Mouse (Mus musculus) hindbrain, embryonic 14.5 days (tissue): Measurements from ENCODE around the gene Cacna2d2. TPM values are rescaled to one million over a fixed set of nuclear protein-coding genes. Genes with fewer than 3 reads are reported as not detected.

Source experiments
- ATAC-seq: fragments of 200-750 bp; cut with Nextera tagmentation; 2 replicates; pipeline ENCODE4 v1.8.0; 2017; ENCODE audit warnings: moderate number of reproducible peaks, mild to moderate bottlenecking, moderate TSS enrichment, moderate library complexity; ENCODE audit not compliant: low FRiP score
- DNase-seq: peaks from one replicate; pipeline ENCODE4 v3.0.0-alpha.2; 2015; ENCODE audit warnings: low spot score
- H3K27ac ChIP-seq: fragments of 300-500 bp; sonication (generic); 2 replicates; pipeline ENCODE4 v1.5.1; 2014; ENCODE audit warnings: mild to moderate bottlenecking, moderate library complexity
- H3K27me3 ChIP-seq: fragments of 300-500 bp; sonication (generic); 2 replicates; pipeline ENCODE4 v1.6.1; 2014; ENCODE audit warnings: mild to moderate bottlenecking, low read length, mixed read lengths; ENCODE audit not compliant: control insufficient read depth, insufficient read depth
- H3K36me3 ChIP-seq: fragments of 300-500 bp; sonication (generic); replicated peaks from 2 replicates; pipeline ENCODE4 v1.6.1; 2014; ENCODE audit not compliant: control insufficient read depth, insufficient read depth
- H3K4me1 ChIP-seq: fragments of 300-500 bp; sonication (generic); replicated peaks from 2 replicates; pipeline ENCODE4 v1.6.1; 2014; ENCODE audit warnings: antibody characterized with exemption, low read length, mixed read lengths; ENCODE audit not compliant: control insufficient read depth, insufficient read depth
- H3K4me2 ChIP-seq: fragments of 300-500 bp; sonication (generic); replicated peaks from 2 replicates; pipeline ENCODE4 v1.6.1; 2014; ENCODE audit warnings: mild to moderate bottlenecking, moderate library complexity
- H3K4me3 ChIP-seq: fragments of 300-500 bp; sonication (generic); replicated peaks from 2 replicates; pipeline ENCODE4 v1.5.1; 2014; ENCODE audit warnings: mild to moderate bottlenecking, low read length
- H3K9ac ChIP-seq: fragments of 300-500 bp; sonication (generic); 2 replicates; pipeline ENCODE4 v1.6.1; 2014
- H3K9me3 ChIP-seq: fragments of 300-500 bp; sonication (generic); 2 replicates; pipeline ENCODE4 v1.6.1; 2016; ENCODE audit warnings: low read length; ENCODE audit not compliant: control insufficient read depth
- WGBS: fragments of 180-500 bp; shearing (Covaris S2); extraction: QIAGEN DNeasy Blood & Tissue Kit; methylation state at CpG from one replicate; pipeline ENCODE4 v1.1.7; 2014; 5-methylcytosine and 5-hydroxymethylcytosine counted together
- polyA plus RNA-seq: library from polyadenylated mRNA; unstranded; fragments of >200 nt; fragmentation: Nextera tagmentation; extraction: Ambion mirVana; gene quantifications from 2 replicates; pipeline ENCODE4 v1.2.1, GENCODE M21; 2014

Gene Cacna2d2
- polyA plus RNA-seq, 1 experiment from 2014 or later, result 7.7 TPM

GRCm38 (mm10) chr9:107443324-107443723 lies 43.9 kb downstream of the Cacna2d2 start:
- Histone ChIP-seq H3K36me3 (no peaks in the 10 kb centered on the region), H3K9me3 (no peaks in the 10 kb centered on the region), H3K27me3 (no peaks in the 10 kb centered on the region), H3K4me3 (no peak overlapping the region), H3K4me1 (peaks cover 46% of the 10 kb centered on the region), H3K27ac (peak overlapping the region; percentile 71), H3K4me2 (no peak overlapping the region), H3K9ac (no peak overlapping the region)
- ATAC-seq (no peak), DNase-seq (no peak)
- 41% methylated on average over 12 of the region's 12 CpGs for WGBS

GRCm38 (mm10) chr9:107445011-107445471 lies 45.6 kb downstream of the Cacna2d2 start:
- DNase-seq (no peak), ATAC-seq (no peak)
- Histone ChIP-seq H3K9ac (no peak overlapping the region), H3K36me3 (no peaks in the 10 kb centered on the region), H3K4me3 (no peak overlapping the region), H3K4me1 (peaks cover 47% of the 10 kb centered on the region), H3K4me2 (no peak overlapping the region), H3K9me3 (no peaks in the 10 kb centered on the region), H3K27ac (peak overlapping the region; percentile 55; the same call in 1 of the 2 replicates), H3K27me3 (no peaks in the 10 kb centered on the region)
- 2% methylated on average over 4 of the region's 6 CpGs for WGBS

DNA sequence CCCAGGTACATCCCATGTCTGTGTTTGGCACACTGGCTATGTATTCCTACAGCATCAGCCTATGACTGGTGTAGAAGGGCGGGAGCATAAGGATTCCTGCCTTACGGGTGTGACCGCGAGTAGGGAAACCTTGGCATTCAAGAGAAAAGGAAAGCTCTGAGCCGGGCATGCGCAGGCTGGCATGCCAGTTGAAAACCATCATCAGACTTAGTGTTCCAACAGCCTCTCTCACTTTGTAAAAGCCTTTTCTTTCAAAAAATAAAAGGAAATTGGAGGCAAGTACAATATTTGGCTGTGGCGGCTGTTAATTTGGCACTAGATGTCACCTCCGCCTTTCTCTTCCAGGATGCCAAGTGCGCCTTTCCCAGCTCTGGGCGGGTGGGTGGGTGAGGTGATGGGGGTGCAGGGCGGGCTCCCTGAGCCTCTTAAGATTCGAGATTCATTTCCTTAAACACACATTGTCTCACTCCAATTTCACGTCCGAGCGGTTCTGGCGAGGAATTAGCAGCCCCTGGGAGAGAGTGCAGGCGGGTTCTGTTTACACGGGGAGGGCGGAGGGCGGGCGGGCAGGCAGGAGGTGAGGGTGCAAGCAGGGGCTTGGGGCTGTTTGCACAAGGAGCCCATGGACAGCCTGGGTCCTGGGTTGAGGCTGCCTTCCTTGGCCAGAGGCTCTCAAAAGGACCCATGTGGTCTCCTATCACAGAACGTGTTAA lies 49.5 kb downstream of the Cacna2d2 start:
- no peak overlapping the region for H3K9ac ChIP-seq
- H3K9me3 ChIP-seq, result no peaks in the 10 kb centered on the region
- ATAC-seq (no peak), DNase-seq (no peak)
- peaks cover 44% of the 10 kb centered on the region for H3K4me1 ChIP-seq
- 48% methylated on average over 22 of the region's 22 CpGs for WGBS
- peak overlapping the region; percentile 47 for H3K27ac ChIP-seq
- H3K4me3 ChIP-seq, result no peak overlapping the region
- no peaks in the 10 kb centered on the region for H3K27me3 ChIP-seq
- no peak overlapping the region for H3K4me2 ChIP-seq
- H3K36me3 ChIP-seq, result no peaks in the 10 kb centered on the region

DNA sequence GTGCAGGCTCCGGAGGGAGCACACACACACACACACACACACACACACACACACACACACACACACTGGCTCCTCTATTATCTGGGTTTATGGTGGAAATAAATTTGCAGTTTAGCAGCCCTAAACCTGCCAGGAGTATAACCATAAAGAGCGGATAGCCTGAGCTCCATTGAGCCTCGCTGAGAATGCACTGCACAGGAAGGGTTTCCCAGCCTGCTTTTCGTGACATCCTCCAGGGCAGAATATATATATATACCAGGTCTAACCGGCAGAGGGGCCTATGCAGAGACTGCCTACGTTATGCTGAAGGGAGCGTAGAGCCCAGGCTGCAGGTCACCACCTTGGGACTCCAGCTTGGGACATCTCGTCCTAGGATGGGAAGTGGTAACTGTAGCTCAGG lies 52.0 kb downstream of the Cacna2d2 start:
- Histone ChIP-seq H3K9me3 (no peaks in the 10 kb centered on the region), H3K4me2 (no peak overlapping the region), H3K36me3 (no peaks in the 10 kb centered on the region), H3K9ac (no peak overlapping the region), H3K27ac (0 out of 2 replicates have a peak overlapping the region, but pooled peaks have one; percentile 14), H3K27me3 (no peaks in the 10 kb centered on the region), H3K4me3 (no peak overlapping the region), H3K4me1 (peaks cover 28% of the 10 kb centered on the region)
- DNase-seq (no peak), ATAC-seq (peak; percentile 14; the same call in 1 of the 2 replicates)
- 68% methylated on average over 8 of the region's 8 CpGs for WGBS

DNA sequence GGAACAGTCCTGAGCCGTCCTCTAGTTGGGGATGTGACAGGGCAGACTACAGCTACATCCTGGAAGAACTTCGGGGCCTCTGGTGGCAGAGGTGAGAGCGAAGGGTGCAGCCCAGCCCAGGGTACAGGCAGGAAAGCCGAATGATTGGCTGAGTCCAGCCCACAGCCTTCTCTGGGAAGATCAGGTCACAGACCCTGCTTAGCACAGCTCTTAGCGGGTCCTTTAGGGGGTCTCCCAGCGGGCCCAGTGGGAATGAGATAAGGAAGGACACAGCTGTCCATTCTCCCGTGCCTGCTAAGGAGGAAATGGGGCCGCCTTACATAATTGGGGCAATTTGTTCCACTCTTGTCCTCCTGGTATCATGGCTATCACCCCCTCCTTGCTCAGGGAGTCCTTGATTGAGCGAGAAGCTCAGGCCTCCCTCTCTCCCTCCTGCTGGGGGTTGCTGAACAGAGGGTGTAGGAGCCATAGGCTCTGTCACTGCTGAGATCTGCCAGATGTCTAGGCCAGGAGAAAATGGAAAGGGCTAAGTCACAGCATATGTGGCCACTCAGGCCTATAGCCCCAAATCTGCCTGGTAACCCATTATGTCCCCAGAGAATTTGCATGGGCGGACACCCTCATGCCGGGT lies 52.6 kb downstream of the Cacna2d2 start:
- Histone ChIP-seq H3K27ac (0 out of 2 replicates have a peak overlapping the region, but pooled peaks have one; percentile 14), H3K4me3 (no peak overlapping the region), H3K4me2 (no peak overlapping the region), H3K4me1 (peaks cover 28% of the 10 kb centered on the region), H3K27me3 (no peaks in the 10 kb centered on the region), H3K9me3 (no peaks in the 10 kb centered on the region), H3K9ac (no peak overlapping the region), H3K36me3 (no peaks in the 10 kb centered on the region)
- ATAC-seq, result 0 out of 2 replicates have a peak, but pooled peaks have one; percentile 5
- DNase-seq, result no peak
- 38% methylated on average over 11 of the region's 11 CpGs for WGBS

DNA sequence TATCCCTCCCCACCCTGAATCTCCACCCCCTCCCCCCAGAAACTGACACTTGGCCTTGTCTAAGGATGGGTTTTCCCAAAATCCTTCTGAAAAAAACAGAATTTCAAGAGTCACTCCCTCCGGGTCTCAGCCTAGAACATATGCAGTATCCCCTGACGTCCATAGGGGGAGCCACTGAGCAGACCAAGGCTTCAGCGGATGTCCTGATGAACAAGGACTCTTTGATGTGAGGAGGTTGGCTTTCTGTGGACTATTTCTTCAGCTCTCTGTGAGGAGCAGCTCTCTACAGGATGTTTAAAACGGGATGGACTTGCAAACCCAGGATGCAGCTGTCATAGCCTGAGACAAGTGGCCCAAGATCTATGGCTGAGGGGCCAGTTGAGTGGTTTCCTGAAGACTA lies 53.1 kb downstream of the Cacna2d2 start:
- peak; percentile 53 for DNase-seq
- Histone ChIP-seq H3K36me3 (no peaks in the 10 kb centered on the region), H3K27me3 (no peaks in the 10 kb centered on the region), H3K4me2 (no peak overlapping the region), H3K9ac (no peak overlapping the region), H3K4me1 (peaks cover 28% of the 10 kb centered on the region), H3K27ac (no peak overlapping the region), H3K4me3 (no peak overlapping the region), H3K9me3 (no peaks in the 10 kb centered on the region)
- 29% methylated on average over 4 of the region's 4 CpGs for WGBS
- no peak for ATAC-seq

- Histone ChIP-seq H3K9me3 (no peaks in the 10 kb centered on the region), H3K27ac (no peak overlapping the region), H3K4me1 (peaks cover 28% of the 10 kb centered on the region), H3K4me3 (no peak overlapping the region), H3K27me3 (no peaks in the 10 kb centered on the region), H3K4me2 (no peak overlapping the region), H3K36me3 (no peaks in the 10 kb centered on the region), H3K9ac (no peak overlapping the region)
- DNase-seq (no peak), ATAC-seq (no peak)
- 88% methylated on average over 8 of the region's 8 CpGs for WGBS
These were observed 53.7 kb downstream of the Cacna2d2 start for GRCm38 (mm10) chr9:107453151-107453550.

- Histone ChIP-seq H3K4me3 (no peak overlapping the region), H3K9me3 (no peaks in the 10 kb centered on the region), H3K27ac (no peak overlapping the region), H3K4me1 (peaks cover 9% of the 10 kb centered on the region; the same call in 1 of the 2 replicates), H3K9ac (no peak overlapping the region), H3K4me2 (no peak overlapping the region), H3K27me3 (no peaks in the 10 kb centered on the region), H3K36me3 (no peaks in the 10 kb centered on the region)
- DNase-seq (no peak), ATAC-seq (no peak)
- WGBS, result 68% methylated on average over 15 of the region's 15 CpGs
These were observed 57.3 kb downstream of the Cacna2d2 start for GRCm38 (mm10) chr9:107456667-107457066.

GRCm38 (mm10) chr9:107462907-107463306 lies 63.5 kb downstream of the Cacna2d2 start:
- H3K9me3 ChIP-seq, result no peaks in the 10 kb centered on the region
- DNase-seq (no peak), ATAC-seq (no peak)
- H3K4me1 ChIP-seq, result peaks cover 28% of the 10 kb centered on the region
- H3K4me3 ChIP-seq, result no peak overlapping the region
- no peak overlapping the region for H3K27ac ChIP-seq
- no peak overlapping the region for H3K4me2 ChIP-seq
- H3K27me3 ChIP-seq, result no peaks in the 10 kb centered on the region
- H3K36me3 ChIP-seq, result no peaks in the 10 kb centered on the region
- no peak overlapping the region for H3K9ac ChIP-seq
- WGBS, result 82% methylated on average over 5 of the region's 5 CpGs
